Mouse (Mus musculus) cerebellum, adult 2 months (tissue): ENCODE measurements around the gene Agap2. TPM values are rescaled to one million over a fixed set of nuclear protein-coding genes. Genes with fewer than 3 reads are reported as not detected.

ENCODE experiments used
- DNase-seq, 2 experiments: peaks; one replicate each; pipeline ENCODE4 v3.0.0; 2021
- H3K27ac ChIP-seq: fragments of 200-500 bp; 2 replicates; pipeline ENCODE4 v1.5.1; 2012; ENCODE audit warnings: low read length, control low read depth, inconsistent platforms; ENCODE audit not compliant: insufficient read depth
- H3K27me3 ChIP-seq: fragments of 200-500 bp; 2 replicates; pipeline ENCODE4 v1.6.1; 2012; ENCODE audit warnings: inconsistent platforms, mild to moderate bottlenecking, low read length, moderate library complexity; ENCODE audit not compliant: control insufficient read depth, insufficient read depth
- H3K4me1 ChIP-seq: fragments of 200-500 bp; 2 replicates; pipeline ENCODE4 v1.6.1; 2011; ENCODE audit warnings: low read length; ENCODE audit not compliant: control insufficient read depth, insufficient read depth
- H3K4me3 ChIP-seq: fragments of 200-500 bp; replicated peaks from 2 replicates; pipeline ENCODE3; 2011; ENCODE audit warnings: mild to moderate bottlenecking, low read depth, low read length, control low read depth; ENCODE audit not compliant: insufficient read depth
- CTCF ChIP-seq: fragments of 200-500 bp; IDR thresholded peaks from 2 replicates; pipeline ENCODE4 v1.5.1; 2011; ENCODE audit warnings: low read depth, mild to moderate bottlenecking, control low read depth, low read length, moderate library complexity, borderline replicate concordance; ENCODE audit not compliant: insufficient read depth
- POLR2A ChIP-seq: fragments of 200-500 bp; IDR thresholded peaks from 2 replicates; pipeline ENCODE4 v1.6.1; 2011; ENCODE audit warnings: low read length, control low read depth, borderline replicate concordance; ENCODE audit not compliant: insufficient read depth
- WGBS: fragments of 180-500 bp; shearing (Covaris S2); methylation state at CpG from one replicate; pipeline ENCODE4 v1.1.7; 2018; 5-methylcytosine and 5-hydroxymethylcytosine counted together
- polyA plus RNA-seq: library from polyadenylated mRNA; depleted of rRNA; stranded (reverse); fragments of >200 nt; gene quantifications from 2 replicates; pipeline ENCODE4 v1.2.3, GENCODE M21; 2012

Agap2 gene
- polyA plus RNA-seq, 1 experiment: 99.5 TPM

- WGBS: 42% methylated on average over 4 of the region's 4 CpGs
Measured at GRCm38 (mm10) chr10:127054646-127055045, 20.4 kb upstream of the Agap2 start.

GRCm38 (mm10) chr10:127055406-127055805, 19.7 kb upstream of the Agap2 start:
- Histone ChIP-seq H3K4me3 (no peak overlapping the region), H3K27me3 (peaks cover 2% of the 10 kb centered on the region; the same call in 1 of the 2 replicates), H3K4me1 (no peaks in the 10 kb centered on the region; the same call in 1 of the 2 replicates), H3K27ac (no peak overlapping the region)
- WGBS: 91% methylated on average over 8 of the region's 8 CpGs
- TF ChIP-seq POLR2A: no peak
- TF ChIP-seq CTCF: no peak
- DNase-seq: no peak

More at GRCm38 (mm10) chr10:127054646-127055045, 20.4 kb upstream of the Agap2 start:
- peak in 1 of 2 experiments; percentile 14 for DNase-seq
- Histone ChIP-seq H3K4me1 (no peaks in the 10 kb centered on the region; the same call in 1 of the 2 replicates), H3K27ac (no peak overlapping the region), H3K4me3 (no peak overlapping the region), H3K27me3 (peaks cover 2% of the 10 kb centered on the region; the same call in 1 of the 2 replicates)
- TF ChIP-seq POLR2A (no peak), CTCF (no peak)

DNA sequence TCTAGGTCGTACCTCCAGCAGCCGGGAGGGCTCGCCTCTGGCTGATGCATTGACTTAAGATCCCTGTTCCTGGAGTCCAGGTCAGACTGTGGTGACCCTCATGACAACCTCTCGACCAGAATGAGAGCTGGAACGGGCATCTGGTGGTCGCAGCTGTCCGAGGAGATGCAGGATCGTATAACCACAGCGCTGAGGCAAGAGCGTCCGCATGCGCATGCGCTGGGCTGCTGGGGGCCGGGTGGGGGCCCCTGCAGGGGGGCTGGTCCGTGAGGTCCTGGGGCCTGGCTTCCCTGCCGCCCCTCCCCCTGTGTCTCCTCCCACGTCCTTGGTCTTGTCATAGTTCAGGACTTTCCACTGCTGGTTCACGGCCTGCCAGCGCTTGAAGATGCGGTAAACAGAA, 18.6 kb upstream of the Agap2 start:
- Histone ChIP-seq H3K27me3 (no peaks in the 10 kb centered on the region), H3K27ac (no peak overlapping the region), H3K4me3 (no peak overlapping the region), H3K4me1 (no peaks in the 10 kb centered on the region; the same call in 1 of the 2 replicates)
- TF ChIP-seq CTCF: no peak
- no peak for TF ChIP-seq POLR2A
- WGBS: 85% methylated on average over 20 of the region's 20 CpGs
- DNase-seq: peak in 1 of 2 experiments; percentile 12

DNA sequence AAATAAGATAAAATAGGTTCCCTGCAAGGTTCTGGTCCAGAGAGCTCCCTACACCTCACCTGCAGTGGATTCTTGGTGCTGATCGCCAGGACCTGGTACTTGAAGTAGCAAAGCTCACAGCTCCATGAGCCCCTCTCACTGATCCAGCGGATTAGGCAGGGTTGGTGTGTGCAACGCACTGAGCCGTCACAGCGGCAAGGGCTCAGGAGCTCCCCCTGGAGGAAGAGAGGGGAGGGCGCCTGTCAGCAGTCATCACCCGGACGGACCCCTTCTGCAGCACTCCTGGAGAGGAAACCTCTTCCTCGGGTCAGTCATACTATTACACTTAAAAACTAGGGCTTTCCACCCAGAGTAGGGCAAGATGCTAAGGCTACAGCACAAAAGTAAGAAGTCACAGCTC, 16.9 kb upstream of the Agap2 start:
- no peaks in the 10 kb centered on the region for H3K27me3 ChIP-seq
- TF ChIP-seq CTCF: peak; percentile 93
- no peak for TF ChIP-seq POLR2A
- H3K4me3 ChIP-seq: peak overlapping the region; percentile 61
- H3K27ac ChIP-seq: no peak overlapping the region
- peak; percentile 74 to 83 for DNase-seq
- under 1% methylated on average over 9 of the region's 9 CpGs for WGBS
- no peaks in the 10 kb centered on the region; the same call in 1 of the 2 replicates for H3K4me1 ChIP-seq

GRCm38 (mm10) chr10:127058708-127059107, 16.4 kb upstream of the Agap2 start:
- H3K27ac ChIP-seq: no peak overlapping the region
- no peaks in the 10 kb centered on the region; the same call in 1 of the 2 replicates for H3K4me1 ChIP-seq
- H3K27me3 ChIP-seq: no peaks in the 10 kb centered on the region
- peak in 1 of 2 experiments; percentile 38 for DNase-seq
- WGBS: 2% methylated on average over 8 of the region's 8 CpGs
- peak overlapping the region; percentile 61 for H3K4me3 ChIP-seq
- TF ChIP-seq POLR2A: no peak
- no peak for TF ChIP-seq CTCF

DNA sequence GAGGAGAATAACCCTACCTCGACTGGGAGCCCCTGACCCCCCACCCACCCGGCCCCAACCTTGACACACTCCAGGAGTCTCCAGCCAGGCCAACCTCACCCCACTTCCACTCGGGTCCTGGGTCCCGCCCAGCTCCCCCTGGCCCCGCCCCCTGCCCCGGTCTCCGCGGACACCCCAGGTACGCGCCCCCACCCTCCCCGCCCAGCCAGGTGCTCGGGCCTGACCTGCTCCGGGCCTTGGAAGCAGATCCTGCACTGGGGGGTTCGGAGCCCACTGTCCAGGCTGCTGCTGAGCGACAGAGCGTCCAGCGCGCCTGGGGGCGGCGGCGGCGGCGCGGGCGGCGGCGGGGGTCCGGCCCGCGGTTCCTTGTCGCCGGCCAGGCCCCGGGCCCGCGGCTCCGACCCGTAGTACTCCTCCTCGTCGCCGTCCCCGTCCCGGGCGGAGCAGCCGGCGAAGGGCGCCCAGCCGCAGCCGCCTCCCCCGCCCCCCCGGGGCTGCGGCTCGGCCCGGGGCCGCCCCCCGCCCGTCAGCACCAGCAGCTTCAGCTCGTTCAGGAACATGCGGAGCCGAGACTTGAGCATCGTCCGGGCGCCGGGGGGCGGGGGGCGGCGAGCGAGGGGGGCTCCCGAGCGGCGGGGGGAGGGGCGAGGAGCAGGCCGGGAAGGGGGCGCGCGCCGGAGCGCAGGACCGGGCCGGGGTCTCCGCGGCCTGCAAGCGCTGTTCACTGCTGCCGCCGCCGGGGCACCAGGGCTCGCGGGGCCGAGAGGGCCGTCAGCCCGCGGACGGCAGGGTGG, 15.7 kb upstream of the Agap2 start:
- DNase-seq: peak in 1 of 2 experiments; percentile 45
- Histone ChIP-seq H3K4me1 (peaks cover 2% of the 10 kb centered on the region; the same call in 1 of the 2 replicates), H3K4me3 (peak overlapping the region; percentile 61), H3K27me3 (no peaks in the 10 kb centered on the region), H3K27ac (no peak overlapping the region)
- TF ChIP-seq CTCF (no peak), POLR2A (no peak)
- WGBS: 2% methylated on average over 71 of the region's 92 CpGs

- H3K27me3 ChIP-seq: no peaks in the 10 kb centered on the region
- DNase-seq: peak; percentile 88 to 93
- H3K27ac ChIP-seq: peak within 1 kb of the TSS; percentile 9; the same call in 1 of the 2 replicates
- TF ChIP-seq POLR2A (no peak), CTCF (no peak)
- H3K4me1 ChIP-seq: peaks cover 5% of the 10 kb centered on the region; the same call in 1 of the 2 replicates
- 1% methylated on average over 47 of the region's 72 CpGs for WGBS
- H3K4me3 ChIP-seq: peak within 1 kb of the TSS; percentile 87
Measured at GRCm38 (mm10) chr10:127059968-127060916, 14.8 kb upstream of the Agap2 start, which contains the start of gene March9. March9 (minus strand) TSS chr10:127060184.
